ENCODE assay signal across 15 mouse cellular contexts in the genomic region with DNA sequence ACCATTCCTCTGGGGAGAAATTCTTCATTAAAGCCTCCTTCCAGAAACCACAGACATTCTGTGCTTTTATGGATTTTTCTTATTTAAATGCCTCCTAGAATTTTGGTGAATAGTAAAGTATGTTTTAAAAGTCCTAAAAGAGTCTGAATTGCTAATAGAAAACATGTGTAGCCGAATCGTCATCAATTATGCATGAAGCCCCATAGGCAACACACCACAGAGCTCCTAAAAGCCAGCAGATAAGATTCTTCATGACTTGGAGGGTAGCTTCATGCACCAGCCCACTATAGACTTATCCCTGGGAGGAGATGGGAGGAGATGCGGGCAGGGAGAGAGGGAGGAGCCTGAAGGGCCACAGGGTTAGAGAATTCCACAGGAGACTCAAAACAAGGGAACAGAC.
"Had no signal": no experiment of that assay in that cellular context is flagged by ENCODE, and none has a peak within 500 bp of the region (broad histone marks: within the 10 kb centered on the region; RNA-seq: fewer than 3 reads in every experiment).

No protein-coding gene starts in this region.

- H3K36me3 ChIP-seq: liver, embryonic 15.5 days; neural tube, embryonic 15.5 days had no signal

- H3K4me1 ChIP-seq: liver, embryonic 15.5 days; neural tube, embryonic 15.5 days had no signal

- DNase-seq: kidney, adult 11 months; kidney, adult 9 months; kidney, postnatal 36 days; lung, adult 2 months; lung, postnatal 4 days; right cerebral cortex, adult 18-20 months; thymus, postnatal 4 days had no signal

- H3K4me2 ChIP-seq: liver, embryonic 11.5 days; liver, embryonic 15.5 days; neural tube, embryonic 15.5 days had no signal

- H3K4me3 ChIP-seq: liver, embryonic 15.5 days; myocyte; neural tube, embryonic 15.5 days had no signal

- H3K9ac ChIP-seq: liver, embryonic 15.5 days; neural tube, embryonic 15.5 days had no signal

- H3K27me3 ChIP-seq: liver, embryonic 15.5 days; neural tube, embryonic 15.5 days had no signal

- H3K27ac ChIP-seq: kidney, postnatal 0 days; liver, embryonic 15.5 days; neural tube, embryonic 15.5 days; stomach, postnatal 0 days had no signal

- H3K9me3 ChIP-seq: liver, embryonic 15.5 days; neural tube, embryonic 15.5 days had no signal

- ATAC-seq: inflammation-experienced regulatory T-cells, adult 6 months; lung, postnatal 0 days had no signal
